Mouse (Mus musculus) right cerebral cortex, postnatal 4 days (tissue): Measurements from ENCODE around the gene Ogn.
A peak's percentile ranks its signal among the peaks of the same experiment; 100 is the strongest.

ENCODE experiments used
- DNase-seq: peaks from one replicate; pipeline ENCODE4 v3.0.0-alpha.2; 2022

Ogn gene

DNA sequence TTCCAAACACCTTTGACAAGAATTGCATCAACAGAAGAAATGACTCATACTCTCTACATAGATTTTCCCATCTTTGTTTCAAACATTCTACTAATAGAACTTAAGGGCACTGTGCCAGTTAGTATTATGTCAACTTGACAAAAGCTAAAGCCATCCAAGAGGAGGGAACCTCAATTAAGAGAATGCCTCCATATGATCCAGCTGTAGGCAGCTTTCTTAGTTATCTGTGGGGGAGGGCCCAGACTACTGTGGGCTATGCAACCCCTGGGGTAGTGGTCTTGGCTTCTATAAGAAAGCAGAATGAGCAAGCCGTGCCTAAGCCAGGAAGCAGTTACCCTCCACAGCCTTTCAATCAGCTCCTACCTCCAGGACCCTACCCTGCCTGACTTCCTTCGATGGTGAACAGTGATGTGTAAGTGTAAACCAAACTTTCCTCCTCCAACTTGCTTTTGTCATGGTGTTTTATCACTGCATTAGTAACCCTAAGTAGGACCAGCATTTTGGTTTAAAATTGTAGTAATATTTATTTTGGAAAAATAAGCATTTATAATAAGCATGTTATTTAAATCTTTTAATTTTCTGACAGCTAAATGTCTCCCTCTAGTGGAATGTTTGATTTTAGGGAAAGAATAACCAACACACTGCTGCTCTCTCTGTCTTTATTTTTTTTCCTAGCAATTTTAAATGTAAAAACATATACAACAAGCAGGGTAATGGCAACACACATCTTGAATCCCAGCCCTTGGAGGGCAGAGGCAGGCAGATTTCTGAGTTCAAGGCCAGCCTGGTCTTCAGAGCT, 37.1 kb downstream of the Ogn start:
- DNase-seq: no peak

DNA sequence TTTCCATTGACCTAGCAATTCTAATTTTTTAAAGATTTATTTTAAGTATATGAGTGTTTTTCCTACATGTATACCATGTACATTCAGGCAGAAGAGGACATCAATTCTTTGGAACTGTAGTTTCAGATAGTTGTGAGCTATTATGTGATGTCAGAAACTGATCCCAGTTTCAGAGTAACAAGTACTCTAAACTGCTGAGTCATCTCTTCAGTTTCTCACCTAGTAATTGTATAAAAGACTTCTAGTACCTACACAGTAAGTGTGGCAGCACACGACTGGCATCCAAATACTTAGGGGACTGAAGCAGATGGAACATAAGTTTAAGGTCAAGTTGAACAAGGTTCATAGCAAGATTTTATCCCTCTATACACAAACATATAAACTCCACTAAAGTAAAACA, 38.2 kb downstream of the Ogn start:
- DNase-seq: no peak

DNA sequence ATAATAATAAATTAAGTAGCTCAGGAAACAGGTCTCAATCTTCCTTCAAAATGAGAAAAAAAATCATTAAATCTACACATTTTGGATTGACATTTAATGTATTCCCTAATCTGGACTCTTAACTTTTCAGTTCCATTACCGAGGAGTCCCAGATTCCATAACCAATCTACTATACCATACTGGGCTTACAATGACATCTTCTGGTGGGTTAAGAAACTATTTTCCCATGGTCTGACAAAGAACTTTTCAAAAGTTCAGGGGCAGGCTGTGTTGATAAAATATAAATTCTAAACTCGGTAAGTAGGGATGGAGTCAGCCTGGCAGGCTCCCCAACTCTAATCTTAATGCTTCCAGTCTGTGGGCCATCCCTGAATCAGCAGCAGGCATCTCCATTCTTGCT, 43.3 kb downstream of the Ogn start:
- DNase-seq: no peak

DNA sequence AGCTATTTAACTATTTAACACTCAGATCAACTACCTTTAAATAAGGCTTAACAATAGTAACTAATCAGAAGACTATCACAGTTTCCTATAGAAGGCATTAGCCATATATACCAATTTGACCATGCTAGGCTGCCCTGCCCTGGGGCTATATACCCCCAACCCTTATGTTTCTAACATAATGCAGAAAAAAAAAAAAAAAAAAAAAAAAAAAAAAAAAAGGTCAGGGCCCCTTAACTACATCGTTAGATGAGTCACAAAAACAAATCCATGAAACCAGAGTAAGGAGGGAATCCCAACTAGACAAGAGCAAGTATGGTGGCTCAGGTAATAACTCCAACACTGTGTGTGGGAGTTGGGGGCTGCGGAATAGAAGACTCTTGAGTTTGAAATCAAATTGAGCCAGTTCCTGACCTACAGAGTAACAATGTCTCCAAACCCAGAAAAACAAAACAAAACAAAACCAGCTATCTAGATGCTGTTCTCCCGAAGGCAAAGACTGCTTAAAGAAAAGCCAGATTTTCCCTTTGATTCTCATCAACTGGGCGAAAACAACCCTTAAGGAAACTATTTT, 44.0 kb downstream of the Ogn start:
- DNase-seq: no peak

DNA sequence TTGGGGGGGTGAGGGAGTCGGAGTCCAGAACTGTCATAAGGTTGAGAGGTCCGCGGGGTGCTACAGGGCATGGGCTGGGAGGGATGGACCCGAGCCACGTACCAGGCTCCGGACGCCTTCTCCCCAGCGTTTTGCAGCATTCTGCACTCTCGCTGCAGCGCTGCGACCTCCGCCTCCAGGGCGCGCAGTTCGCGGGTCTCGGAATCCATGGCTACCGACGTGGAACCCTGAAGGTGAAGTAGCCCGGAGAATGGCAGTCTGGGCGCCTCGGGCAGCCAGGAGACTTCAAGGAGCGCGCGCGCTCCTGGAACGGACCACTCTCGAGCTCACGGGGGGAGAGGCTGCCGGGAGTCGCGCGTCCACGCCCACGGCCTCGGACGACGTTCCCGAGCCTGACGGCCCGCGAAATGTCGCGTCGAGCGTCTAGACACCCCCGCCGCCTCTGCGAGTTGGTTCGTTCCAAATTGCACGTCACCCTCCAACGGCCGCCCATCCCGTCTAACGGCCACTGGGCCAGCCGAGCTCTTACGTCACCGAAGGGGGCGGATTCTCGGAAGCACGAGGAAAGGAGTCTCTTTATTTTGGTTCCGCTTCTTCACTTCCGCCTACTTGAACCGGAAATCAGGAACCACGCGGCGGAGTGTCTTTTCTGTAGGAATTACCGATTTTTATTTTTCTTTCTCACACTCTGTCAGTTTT, 44.8 kb downstream of the Ogn start, which contains the start of the genes Cenpp and Nol8:
Gene Cenpp, minus strand, starts transcription at position 305 of the 699 bp plus-strand sequence.
Gene Nol8, plus strand, starts transcription at position 598 of the 699 bp plus-strand sequence.
- DNase-seq: peak; percentile 100

DNA sequence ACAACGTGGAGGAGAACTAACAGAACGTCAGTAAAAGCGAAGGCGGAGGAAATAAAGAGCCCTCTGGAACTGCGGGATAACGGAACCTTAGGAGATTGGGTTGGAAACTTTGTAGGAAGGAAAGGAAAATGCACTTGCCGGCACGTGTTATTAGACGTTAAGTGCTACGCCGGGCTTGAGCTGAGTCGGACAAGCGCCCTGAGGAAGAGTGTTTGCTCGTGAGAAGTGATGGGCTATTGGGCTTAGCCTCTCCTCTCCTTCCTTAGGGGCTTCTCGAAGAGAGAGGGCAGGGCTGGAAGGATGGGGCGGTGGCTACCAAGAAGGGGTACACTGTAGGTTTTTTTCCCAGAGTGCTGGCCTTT, 45.3 kb downstream of the Ogn start:
- DNase-seq: peak; percentile 55
